Mouse (Mus musculus) intestine, embryonic 14.5 days (tissue): ENCODE results near the gene Ift80. TPM values are rescaled to one million over a fixed set of nuclear protein-coding genes. Genes with fewer than 3 reads are reported as not detected.
"Not testable (repeated sequence)": the region's sequence is repeated elsewhere in the genome, so short reads cannot be mapped to it uniquely, and the experiment has no call there.

Experiments used
- ATAC-seq: fragments of 200-750 bp; cut with Nextera tagmentation; replicated peaks from 2 replicates; pipeline ENCODE4 v1.8.0; 2017; ENCODE audit warnings: low read depth, moderate number of reproducible peaks, moderate TSS enrichment, moderate library complexity; ENCODE audit not compliant: low FRiP score, low TSS enrichment
- DNase-seq: peaks from one replicate; pipeline ENCODE4 v3.0.0-alpha.2; 2018; ENCODE audit warnings: low spot score
- H3K27ac ChIP-seq: fragments of 300-500 bp; sonication (generic); 2 replicates; pipeline ENCODE4 v1.5.1; 2014; ENCODE audit warnings: low read depth, mild to moderate bottlenecking, control low read depth
- H3K27me3 ChIP-seq: fragments of 300-500 bp; sonication (generic); replicated peaks from 2 replicates; pipeline ENCODE4 v1.6.1; 2014; ENCODE audit warnings: low read length, control low read depth; ENCODE audit not compliant: control insufficient read depth, insufficient read depth
- H3K36me3 ChIP-seq: fragments of 300-500 bp; sonication (generic); 2 replicates; pipeline ENCODE4 v1.6.1; 2014; ENCODE audit warnings: low read length, control low read depth; ENCODE audit not compliant: control insufficient read depth, insufficient read depth
- H3K4me1 ChIP-seq: fragments of 300-500 bp; sonication (generic); replicated peaks from 2 replicates; pipeline ENCODE4 v1.6.1; 2014; ENCODE audit warnings: low read length, control low read depth, mixed read lengths; ENCODE audit not compliant: control insufficient read depth, insufficient read depth
- H3K4me2 ChIP-seq: fragments of 300-500 bp; sonication (generic); 2 replicates; pipeline ENCODE4 v1.6.1; 2014; ENCODE audit warnings: low read length
- H3K4me3 ChIP-seq: fragments of 300-500 bp; sonication (generic); 2 replicates; pipeline ENCODE4 v1.5.1; 2014; ENCODE audit warnings: low read depth, low read length, control low read depth, mixed read lengths
- H3K9ac ChIP-seq: fragments of 300-500 bp; sonication (generic); 2 replicates; pipeline ENCODE4 v1.6.1; 2014; ENCODE audit warnings: mild to moderate bottlenecking, low read length
- H3K9me3 ChIP-seq: fragments of 300-500 bp; sonication (generic); 2 replicates; pipeline ENCODE4 v1.6.1; 2016; ENCODE audit warnings: low read length, control low read depth; ENCODE audit not compliant: control insufficient read depth
- WGBS: fragments of 180-500 bp; shearing (Covaris S2); extraction: QIAGEN DNeasy Blood & Tissue Kit; methylation state at CpG from one replicate; pipeline ENCODE4 v1.1.7; 2014; 5-methylcytosine and 5-hydroxymethylcytosine counted together
- polyA plus RNA-seq: library from polyadenylated mRNA; unstranded; fragments of >200 nt; fragmentation: Nextera tagmentation; extraction: Ambion mirVana; gene quantifications from 2 replicates; pipeline ENCODE4 v1.2.1, GENCODE M21; 2014

The Ift80 gene
- polyA plus RNA-seq, 1 experiment from 2014 or later: 12.5 TPM

GRCm38 (mm10) chr3:68936709-68937108 lies 67.7 kb downstream of the Ift80 start:
- H3K27me3 ChIP-seq: no peaks in the 10 kb centered on the region
- no peak overlapping the region for H3K4me2 ChIP-seq
- no peaks in the 10 kb centered on the region for H3K4me1 ChIP-seq
- H3K27ac ChIP-seq: no peak overlapping the region
- H3K9ac ChIP-seq: no peak overlapping the region
- no peak for DNase-seq
- WGBS: 86% methylated on average over 3 of the region's 3 CpGs
- H3K4me3 ChIP-seq: no peak overlapping the region
- no peak for ATAC-seq
- no peaks in the 10 kb centered on the region for H3K9me3 ChIP-seq
- peaks cover 16% of the 10 kb centered on the region for H3K36me3 ChIP-seq

GRCm38 (mm10) chr3:68935498-68935897 lies 68.9 kb downstream of the Ift80 start:
- no peaks in the 10 kb centered on the region for H3K4me1 ChIP-seq
- no peaks in the 10 kb centered on the region for H3K27me3 ChIP-seq
- H3K36me3 ChIP-seq: peaks cover 19% of the 10 kb centered on the region
- no peaks in the 10 kb centered on the region for H3K9me3 ChIP-seq
- no peak overlapping the region for H3K9ac ChIP-seq
- DNase-seq (no peak), ATAC-seq (no peak)
- 96% methylated on average over 1 of the region's 1 CpGs for WGBS
- no peak overlapping the region for H3K27ac ChIP-seq
- H3K4me2 ChIP-seq: no peak overlapping the region
- no peak overlapping the region for H3K4me3 ChIP-seq

- Histone ChIP-seq H3K9ac (no peak overlapping the region), H3K36me3 (peaks cover 22% of the 10 kb centered on the region), H3K4me1 (no peaks in the 10 kb centered on the region), H3K4me3 (no peak overlapping the region), H3K27me3 (no peaks in the 10 kb centered on the region), H3K9me3 (no peaks in the 10 kb centered on the region), H3K27ac (no peak overlapping the region), H3K4me2 (no peak overlapping the region)
- DNase-seq (no peak), ATAC-seq (no peak)
- WGBS: 92% methylated on average over 7 of the region's 7 CpGs
Measured at GRCm38 (mm10) chr3:68934259-68934658, 70.1 kb downstream of the Ift80 start.

GRCm38 (mm10) chr3:68928619-68929018 lies 75.8 kb downstream of the Ift80 start:
- Histone ChIP-seq H3K9ac (no peak overlapping the region), H3K27ac (no peak overlapping the region), H3K4me2 (no peak overlapping the region), H3K4me3 (no peak overlapping the region), H3K4me1 (no peaks in the 10 kb centered on the region), H3K36me3 (0 out of 2 replicates have a peak, but pooled peaks cover 12% of the 10 kb centered on the region), H3K9me3 (no peaks in the 10 kb centered on the region), H3K27me3 (no peaks in the 10 kb centered on the region)
- DNase-seq (no peak), ATAC-seq (no peak)
- WGBS: 67% methylated on average over 9 of the region's 9 CpGs

GRCm38 (mm10) chr3:68907509-68907908 lies 96.9 kb downstream of the Ift80 start:
- no peak overlapping the region for H3K9ac ChIP-seq
- no peak for DNase-seq
- 89% methylated on average over 4 of the region's 4 CpGs for WGBS

GRCm38 (mm10) chr3:68904902-68905778 lies 99.2 kb downstream of the Ift80 start:
- DNase-seq (no peak), ATAC-seq (no peak)
- no peaks in the 10 kb centered on the region for H3K36me3 ChIP-seq
- H3K9me3 ChIP-seq: no peaks in the 10 kb centered on the region
- no peaks in the 10 kb centered on the region for H3K4me1 ChIP-seq
- no peak overlapping the region for H3K4me2 ChIP-seq
- no peak overlapping the region for H3K27ac ChIP-seq
- H3K27me3 ChIP-seq: no peaks in the 10 kb centered on the region
- no peak overlapping the region for H3K9ac ChIP-seq
- 69% methylated on average over 2 of the region's 2 CpGs for WGBS
- H3K4me3 ChIP-seq: no peak overlapping the region

More at GRCm38 (mm10) chr3:68907509-68907908, 96.9 kb downstream of the Ift80 start:
- no peak for ATAC-seq
- Histone ChIP-seq H3K4me3 (no peak overlapping the region), H3K27me3 (no peaks in the 10 kb centered on the region), H3K9me3 (no peaks in the 10 kb centered on the region), H3K4me2 (no peak overlapping the region), H3K4me1 (no peaks in the 10 kb centered on the region), H3K36me3 (no peaks in the 10 kb centered on the region), H3K27ac (no peak overlapping the region)

GRCm38 (mm10) chr3:68902636-68903035 lies 101.7 kb downstream of the Ift80 start:
- DNase-seq, H3K27ac ChIP-seq, H3K4me2 ChIP-seq, H3K9ac ChIP-seq, ATAC-seq, H3K4me3 ChIP-seq, H3K27me3 ChIP-seq, H3K36me3 ChIP-seq, H3K4me1 ChIP-seq, H3K9me3 ChIP-seq: not testable (repeated sequence)
- 91% methylated on average over 18 of the region's 20 CpGs for WGBS

- no peak for ATAC-seq
- Histone ChIP-seq H3K27ac (no peak overlapping the region), H3K36me3 (no peaks in the 10 kb centered on the region), H3K4me2 (no peak overlapping the region), H3K9ac (no peak overlapping the region), H3K4me3 (no peak overlapping the region), H3K27me3 (no peaks in the 10 kb centered on the region), H3K9me3 (no peaks in the 10 kb centered on the region), H3K4me1 (no peaks in the 10 kb centered on the region)
- 83% methylated on average over 5 of the region's 5 CpGs for WGBS
- no peak for DNase-seq
Measured at GRCm38 (mm10) chr3:68897154-68897553, 107.2 kb downstream of the Ift80 start.

GRCm38 (mm10) chr3:68895426-68895825 lies 108.9 kb downstream of the Ift80 start:
- Histone ChIP-seq H3K4me3 (no peak overlapping the region), H3K27ac (no peak overlapping the region), H3K4me1 (no peaks in the 10 kb centered on the region), H3K9ac (no peak overlapping the region), H3K36me3 (no peaks in the 10 kb centered on the region), H3K4me2 (no peak overlapping the region), H3K27me3 (no peaks in the 10 kb centered on the region), H3K9me3 (no peaks in the 10 kb centered on the region)
- 55% methylated on average over 4 of the region's 4 CpGs for WGBS
- DNase-seq: no peak
- no peak for ATAC-seq
